Mouse (Mus musculus) mouse embryonic stem cell (cell line): ENCODE measurements around the gene Mrps36.
"Not testable (repeated sequence)": the region's sequence is repeated elsewhere in the genome, so short reads cannot be mapped to it uniquely, and the experiment has no call there.

ENCODE experiments used
- in situ Hi-C, 2 experiments: fragments of 300-500 bp; cut with MboI; formaldehyde crosslinking; loops; 1 replicate in 1 of 2; 3 replicates in 1 of 2; pipeline ENCODE4 v1.14.3; 2019 to 2020; ENCODE audit warnings: low sequenced_read_pairs in 2 of 2, low pct_unique_long_range_greater_than_20kb in 1 of 2, mixed read lengths in 1 of 2; ENCODE audit not compliant: unreplicated experiment in 1 of 2

The Mrps36 gene

DNA sequence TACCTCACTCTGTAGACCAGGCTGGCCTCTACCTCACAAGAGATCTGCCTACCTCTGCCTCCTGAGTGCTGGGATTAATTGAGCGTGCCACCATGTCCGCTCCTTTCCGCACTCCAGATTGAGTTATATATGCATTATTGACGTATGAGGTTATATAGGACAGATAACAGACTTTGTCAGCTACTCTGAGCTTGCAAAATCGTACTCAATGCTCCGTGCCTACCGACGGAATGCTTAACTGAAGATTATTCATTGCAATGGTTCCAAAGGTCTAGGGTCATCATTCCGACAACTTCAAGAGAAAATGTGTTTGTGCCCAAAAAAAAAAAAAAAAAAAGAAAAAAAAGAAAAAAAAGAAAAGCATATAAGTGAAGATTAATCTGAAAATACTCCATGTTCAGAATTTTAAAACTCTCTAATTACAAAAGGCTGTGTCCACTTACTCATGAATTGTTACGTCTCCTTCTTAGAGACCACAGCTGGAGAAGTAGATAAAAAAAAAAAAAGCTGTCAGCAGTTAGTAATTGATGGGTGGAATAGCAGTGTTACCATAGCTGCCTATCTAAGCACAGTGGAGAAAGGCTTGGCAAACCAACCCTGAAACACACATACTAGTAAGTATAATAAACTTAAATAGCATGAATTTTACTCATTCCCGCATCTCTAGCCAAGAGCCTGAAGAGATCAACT is 968 bp downstream of the Mrps36 start:
- in situ Hi-C loops: no loop called here

DNA sequence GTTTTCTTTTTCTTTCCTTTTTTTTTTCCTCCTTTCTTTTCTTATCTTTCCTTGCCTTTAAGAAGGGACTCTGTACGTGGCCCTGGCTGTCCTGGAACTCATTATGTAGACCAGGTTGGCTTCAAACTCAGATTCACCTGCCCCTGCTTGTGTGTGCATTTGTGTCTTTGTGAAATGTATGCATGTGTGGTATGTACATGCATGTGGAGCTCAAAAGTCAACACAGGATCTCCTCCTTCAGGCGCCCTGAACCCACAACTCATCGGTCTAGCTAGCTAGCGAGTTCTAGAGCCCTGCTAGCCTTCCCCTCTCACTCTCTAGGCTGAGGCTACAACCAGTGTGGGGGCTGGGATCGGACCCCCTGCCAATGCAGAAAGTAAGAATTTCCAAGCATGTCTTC is 1.6 kb downstream of the Mrps36 start:
- in situ Hi-C loops: no loop called here

GRCm38 (mm10) chr13:100732756-100733155 is 11.7 kb downstream of the Mrps36 start:
- in situ Hi-C loops: no loop called here

DNA sequence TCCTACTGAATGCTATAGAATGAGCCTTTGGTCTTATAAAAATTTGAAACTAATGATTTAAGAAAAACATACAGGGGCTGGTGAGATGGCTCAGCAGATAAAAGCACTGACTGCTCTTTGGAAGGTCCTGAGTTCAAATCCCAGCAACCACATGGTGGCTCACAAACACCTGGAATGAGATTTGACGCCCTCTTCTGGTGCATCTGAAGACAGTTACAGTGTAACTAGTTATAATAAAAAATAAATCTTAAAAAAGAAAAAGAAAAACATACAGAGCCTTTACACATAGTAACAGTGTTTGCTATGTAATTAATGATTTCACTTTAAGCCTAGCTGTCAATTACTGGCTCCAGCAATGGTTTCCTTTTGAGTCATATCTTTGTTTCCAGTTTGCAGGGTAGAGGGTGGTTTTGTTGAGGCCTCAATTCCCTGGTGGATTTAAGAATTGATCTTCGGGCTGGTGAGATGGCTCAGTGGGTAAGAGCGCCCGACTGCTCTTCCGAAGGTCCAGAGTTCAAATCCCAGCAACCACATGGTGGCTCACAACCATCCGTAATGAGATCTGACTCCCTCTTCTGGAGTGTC is 12.9 kb downstream of the Mrps36 start:
- in situ Hi-C loops: not testable (repeated sequence)

DNA sequence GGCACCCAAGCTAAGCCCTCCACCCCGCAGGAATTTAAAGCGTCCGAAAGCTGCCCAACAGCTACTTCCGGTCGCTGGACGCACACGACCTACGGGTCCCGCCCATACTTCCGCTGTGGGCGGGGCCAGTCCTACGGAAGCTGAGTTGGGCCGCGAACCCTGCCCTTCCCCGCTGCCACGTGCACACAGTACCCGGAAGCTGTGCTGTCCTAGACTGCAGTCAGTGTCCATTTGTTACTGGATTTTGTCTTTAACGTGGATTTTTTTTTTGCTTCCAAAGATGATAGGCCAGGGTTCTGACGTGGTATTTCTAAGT is 13.6 kb downstream of the Mrps36 start, which contains the start of gene Cdk7:
Cdk7 (minus strand) TSS at position 79 of the 316 bp plus-strand sequence.
- in situ Hi-C loops: no loop called here

DNA sequence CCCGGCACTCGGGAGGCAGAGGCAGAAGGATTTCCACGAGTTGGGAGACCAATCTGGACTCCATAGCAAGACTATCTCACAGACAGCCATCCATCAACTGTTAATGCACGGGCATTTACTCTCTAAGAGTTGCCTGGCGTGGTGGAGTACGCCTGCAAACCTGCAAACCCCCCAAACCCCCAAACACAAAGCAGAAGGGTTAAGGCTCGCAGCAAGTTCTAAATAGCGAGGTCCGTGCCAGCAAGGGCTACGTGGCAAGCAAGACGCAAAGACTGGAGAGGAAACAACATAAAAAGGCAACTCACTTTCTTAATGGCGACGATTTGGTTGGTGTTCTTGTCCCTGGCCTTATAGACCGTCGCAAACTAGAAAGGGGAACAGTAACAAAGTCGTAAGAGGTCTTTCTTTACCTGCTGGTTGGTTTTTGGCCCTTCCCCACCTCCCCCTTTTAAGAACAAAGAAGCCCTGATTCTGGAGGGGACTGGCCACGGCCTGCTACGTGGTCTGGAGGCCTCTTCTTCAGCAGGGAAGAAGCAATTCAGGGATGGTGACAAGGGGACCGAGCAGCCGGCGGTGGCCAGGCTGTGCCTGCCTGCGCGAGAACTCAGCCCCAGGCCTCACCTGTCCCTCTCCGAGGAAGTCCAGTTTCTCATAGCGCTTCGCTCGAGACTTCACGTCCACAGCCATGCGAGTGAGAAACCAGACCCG is 14.2 kb downstream of the Mrps36 start:
- in situ Hi-C loops: no loop called here

DNA sequence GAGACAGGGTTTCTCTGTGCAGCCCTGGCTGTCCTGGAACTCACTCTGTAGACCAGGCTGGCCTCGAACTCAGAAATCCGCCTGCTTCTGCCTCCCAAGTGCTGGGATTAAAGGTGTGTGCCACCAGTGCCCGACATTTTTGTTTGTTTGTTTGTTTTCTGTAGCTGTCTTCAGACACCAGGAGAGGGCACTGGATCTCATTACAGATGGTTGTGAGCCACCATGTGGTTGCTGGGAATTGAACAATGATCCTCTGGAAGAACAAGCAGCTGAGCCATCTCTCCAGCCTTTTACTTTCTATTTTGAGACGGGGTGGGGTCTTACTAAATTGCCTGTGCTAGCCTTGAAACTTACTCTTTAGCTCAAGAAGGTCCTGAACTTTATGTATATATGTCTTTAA is 15.9 kb downstream of the Mrps36 start:
- in situ Hi-C loops: not testable (repeated sequence)

DNA sequence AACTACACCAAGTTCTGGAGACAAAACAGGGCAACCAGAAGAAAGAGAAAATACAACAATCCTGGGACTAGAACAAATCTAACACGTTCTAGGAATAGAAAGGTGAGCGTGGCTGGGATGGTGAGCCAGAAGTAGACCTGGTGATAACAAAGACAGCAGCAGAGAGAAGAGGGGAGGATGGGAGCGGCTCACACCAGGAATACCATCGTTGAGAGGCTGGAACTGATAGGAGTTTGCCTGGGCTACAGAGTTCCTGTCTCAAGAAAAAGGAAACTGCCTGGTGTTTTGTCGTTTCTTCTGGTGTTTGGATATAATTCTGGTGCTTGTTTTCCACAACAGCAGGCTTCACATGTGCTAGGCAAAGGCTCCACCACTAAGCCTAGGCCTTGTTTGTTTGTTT is 16.4 kb downstream of the Mrps36 start:
- in situ Hi-C loops: no loop called here

DNA sequence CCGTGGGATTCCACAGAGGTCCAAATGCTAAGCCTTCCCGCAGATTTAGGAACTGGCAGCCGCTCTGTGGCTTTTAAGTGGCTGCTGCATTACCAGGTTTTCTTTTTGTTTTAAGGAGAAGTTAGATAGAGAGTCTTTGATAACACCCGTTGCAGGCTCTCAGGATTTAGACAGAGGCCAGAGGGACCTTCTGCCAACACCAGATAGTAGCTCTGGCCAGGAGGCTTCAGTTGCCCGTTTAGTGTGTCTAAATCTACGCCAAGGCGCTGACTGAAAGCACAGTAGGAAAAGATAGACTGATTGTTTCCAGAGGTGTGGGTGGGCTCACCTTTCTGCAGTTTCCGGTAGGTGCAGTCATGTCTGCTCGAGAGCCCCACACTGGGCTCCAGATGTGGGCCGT is 19.3 kb downstream of the Mrps36 start:
- in situ Hi-C loops: no loop called here

DNA sequence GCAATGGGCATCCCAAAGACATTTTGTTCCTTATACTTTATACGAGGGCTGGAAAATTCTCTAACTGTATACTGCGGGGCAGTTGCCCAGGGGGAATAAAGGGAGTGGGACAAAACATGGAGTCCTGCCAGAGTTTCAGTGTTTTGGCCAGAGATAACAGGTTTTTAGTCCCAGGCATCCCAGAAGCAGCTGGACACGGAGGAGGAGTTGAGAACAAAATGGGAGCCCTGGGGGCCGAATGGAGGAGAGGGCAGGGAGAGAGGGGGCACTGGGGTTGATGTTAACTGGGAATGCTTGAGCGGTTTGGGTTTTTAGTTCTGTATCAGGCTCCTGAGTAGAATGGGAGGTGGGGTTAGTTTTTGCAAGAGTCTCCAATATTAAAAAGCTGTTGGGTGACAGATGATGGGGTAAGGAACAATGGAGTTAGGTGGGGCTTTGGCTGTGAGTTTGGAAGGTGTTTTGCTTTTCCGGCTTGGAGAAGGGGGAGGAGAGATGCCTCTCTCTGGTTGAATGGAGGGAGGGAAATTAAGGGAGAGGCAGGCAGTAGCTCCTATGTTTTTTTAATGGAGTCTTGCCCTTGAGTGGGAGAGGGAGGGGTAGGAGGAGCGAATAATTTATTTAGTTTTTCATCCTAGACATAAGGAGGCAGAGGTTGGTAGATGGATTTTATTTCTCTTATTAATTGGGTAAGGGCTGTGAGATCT is 20.3 kb downstream of the Mrps36 start:
- in situ Hi-C loops: no loop called here

- in situ Hi-C loops: no loop called here
Observed at GRCm38 (mm10) chr13:100721656-100722055, 22.8 kb downstream of the Mrps36 start.

DNA sequence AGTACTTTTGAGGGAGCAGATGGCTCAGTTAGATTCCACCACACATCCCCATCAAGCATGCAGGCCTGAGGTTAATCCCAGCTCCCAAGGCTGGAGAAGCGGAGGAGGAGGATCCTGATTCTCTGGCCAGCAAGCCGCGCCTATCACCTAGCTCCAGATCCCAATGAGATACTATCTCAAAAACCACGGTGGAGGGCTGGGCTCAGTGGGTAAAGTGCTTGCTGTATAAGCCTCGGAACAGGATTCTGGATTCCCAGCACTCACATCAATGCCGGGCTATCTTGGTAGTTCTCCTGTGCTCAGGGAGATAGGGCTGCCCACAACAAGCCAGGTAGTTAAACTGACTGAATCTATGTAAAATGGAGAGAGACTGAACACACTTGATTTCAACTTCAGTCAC is 29.0 kb downstream of the Mrps36 start:
- in situ Hi-C loops: no loop called here

DNA sequence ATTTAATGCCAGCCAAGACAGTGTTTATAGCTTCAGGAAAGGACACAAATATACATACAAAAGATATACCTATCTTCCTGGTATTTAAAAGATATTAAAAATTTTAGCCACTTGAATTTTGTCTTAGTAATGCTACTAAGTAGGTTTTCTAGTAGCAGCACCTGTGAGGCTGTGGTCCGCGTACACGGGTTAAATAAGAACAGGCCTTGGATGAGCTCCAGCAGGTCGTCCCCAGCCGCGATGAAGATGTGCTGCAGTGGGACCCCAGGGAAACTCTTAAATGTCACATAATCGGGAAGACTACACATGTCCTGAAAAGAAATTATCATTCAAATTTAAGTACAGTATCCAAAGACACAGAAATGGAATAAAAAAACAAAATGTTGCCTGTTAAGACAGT is 38.3 kb downstream of the Mrps36 start:
- in situ Hi-C loops: no loop called here

DNA sequence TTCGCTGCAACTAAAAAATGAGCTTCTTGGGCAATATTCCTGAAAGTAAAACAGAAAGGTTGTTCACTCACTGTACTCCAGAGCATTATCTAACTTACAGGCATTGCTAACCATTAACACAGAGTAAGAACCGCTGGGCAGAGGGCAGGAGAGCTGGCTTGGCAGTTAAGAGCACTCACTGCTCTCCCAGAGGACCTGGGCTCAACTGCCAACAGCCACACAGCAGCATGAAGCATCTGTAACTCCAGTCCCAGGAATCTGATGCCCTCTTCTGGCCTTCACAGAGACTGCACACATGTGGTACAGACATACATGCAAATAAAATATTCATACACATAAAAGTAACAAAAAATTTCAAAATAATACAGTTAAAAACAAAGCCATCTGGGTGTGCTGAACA is 41.0 kb downstream of the Mrps36 start:
- in situ Hi-C loops: no loop called here

DNA sequence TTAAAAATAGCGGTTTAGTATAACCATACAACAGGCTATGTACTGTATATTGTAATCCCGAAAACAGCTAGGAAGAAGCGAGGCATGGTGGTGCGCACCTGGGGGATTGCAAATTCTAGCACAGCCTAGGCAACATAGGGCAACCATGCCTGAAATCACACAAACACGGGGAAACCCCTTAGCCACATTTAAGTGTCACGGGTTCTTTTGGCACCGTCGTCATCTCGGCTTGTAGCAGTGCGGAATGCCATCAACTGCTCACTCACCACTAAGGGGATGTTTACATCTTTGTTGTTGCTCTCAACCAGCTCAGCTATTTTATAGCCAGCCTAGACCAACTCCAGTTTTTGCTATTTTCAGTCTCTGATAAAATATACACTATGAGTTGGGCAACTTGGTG is 45.6 kb downstream of the Mrps36 start:
- in situ Hi-C loops: loop anchor here in 1 of 2 experiments (25.0 kb wide), 1 partner anchor 538 kb away; no protein-coding TSS in a partner anchor

- in situ Hi-C loops: loop anchor here in 1 of 2 experiments (25.0 kb wide), 1 partner anchor 540 kb away; no protein-coding TSS in a partner anchor
Observed at GRCm38 (mm10) chr13:100697541-100697940, 46.9 kb downstream of the Mrps36 start.

- in situ Hi-C loops: loop anchor here in 1 of 2 experiments (25.0 kb wide), 1 partner anchor 550 kb away; no protein-coding TSS in a partner anchor
Observed at GRCm38 (mm10) chr13:100687513-100687912, 56.9 kb downstream of the Mrps36 start.
